Mouse (Mus musculus) layer of hippocampus, adult 8-10 months (tissue): ENCODE data around the gene Sepsecs. TPM values are rescaled to one million over a fixed set of nuclear protein-coding genes. Genes with fewer than 3 reads are reported as not detected.

Source experiments
- DNase-seq, 2 experiments: peaks; one replicate each; pipeline ENCODE4 v3.0.0; 2022; ENCODE audit warnings: low spot score in 2 of 2
- total RNA-seq, 4 experiments: library from RNA; stranded (reverse); gene quantifications; 2 replicates each; pipeline ENCODE4 v1.2.4; 2022

The Sepsecs gene
- total RNA-seq, 4 experiments from 2014 or later = 10.6 to 13.1 (median 11.2) TPM

- DNase-seq = no peak
Observed at GRCm38 (mm10) chr5:52643947-52644840, 25.3 kb downstream of the Sepsecs start.

- DNase-seq = no peak
Observed at GRCm38 (mm10) chr5:52641736-52642135, 27.8 kb downstream of the Sepsecs start.

- DNase-seq = no peak
Observed at GRCm38 (mm10) chr5:52638916-52639315, 30.6 kb downstream of the Sepsecs start.

- no peak for DNase-seq
Observed at GRCm38 (mm10) chr5:52638006-52638405, 31.5 kb downstream of the Sepsecs start.

GRCm38 (mm10) chr5:52636923-52637322 lies 32.6 kb downstream of the Sepsecs start:
- no peak for DNase-seq

GRCm38 (mm10) chr5:52636025-52636755 lies 33.3 kb downstream of the Sepsecs start:
- DNase-seq = no peak

- peak in 1 of 2 experiments; percentile 24 for DNase-seq
Observed at GRCm38 (mm10) chr5:52634017-52634416, 35.5 kb downstream of the Sepsecs start.

GRCm38 (mm10) chr5:52630541-52630940 lies 39.0 kb downstream of the Sepsecs start:
- no peak for DNase-seq

- no peak for DNase-seq
Observed at GRCm38 (mm10) chr5:52629214-52629613, 40.3 kb downstream of the Sepsecs start.

- DNase-seq = no peak
Observed at GRCm38 (mm10) chr5:52628783-52629182, 40.7 kb downstream of the Sepsecs start.

GRCm38 (mm10) chr5:52627713-52628112 lies 41.8 kb downstream of the Sepsecs start:
- no peak for DNase-seq

GRCm38 (mm10) chr5:52626092-52626491 lies 43.4 kb downstream of the Sepsecs start:
- DNase-seq = no peak

- DNase-seq = no peak
Observed at GRCm38 (mm10) chr5:52624956-52625355, 44.6 kb downstream of the Sepsecs start.

- no peak for DNase-seq
Observed at GRCm38 (mm10) chr5:52623099-52623498, 46.4 kb downstream of the Sepsecs start.

- peak; percentile 72 to 82 for DNase-seq
Observed at GRCm38 (mm10) chr5:52618348-52619270, 50.9 kb downstream of the Sepsecs start.

- DNase-seq = no peak
Observed at GRCm38 (mm10) chr5:52617711-52618347, 51.7 kb downstream of the Sepsecs start.

- DNase-seq = peak; percentile 54 to 66
Observed at GRCm38 (mm10) chr5:52616549-52616948, 53.0 kb downstream of the Sepsecs start.

GRCm38 (mm10) chr5:52615421-52615820 lies 54.1 kb downstream of the Sepsecs start:
- no peak for DNase-seq

- DNase-seq = no peak
Observed at GRCm38 (mm10) chr5:52614686-52615085, 54.8 kb downstream of the Sepsecs start.

GRCm38 (mm10) chr5:52612776-52613175 lies 56.7 kb downstream of the Sepsecs start:
- no peak for DNase-seq
